Mouse (Mus musculus) hindbrain, embryonic 13.5 days (tissue): ENCODE results near the gene Ficd. TPM values are rescaled to one million over a fixed set of nuclear protein-coding genes. Genes with fewer than 3 reads are reported as not detected.

Source experiments
- ATAC-seq: fragments of 200-750 bp; cut with Nextera tagmentation; 2 replicates; pipeline ENCODE4 v1.8.0; 2017; ENCODE audit warnings: moderate TSS enrichment; ENCODE audit not compliant: low FRiP score
- H3K27ac ChIP-seq: fragments of 300-500 bp; sonication (generic); 2 replicates; pipeline ENCODE4 v1.5.1; 2015; ENCODE audit warnings: inconsistent platforms, mild to moderate bottlenecking, moderate library complexity
- H3K27me3 ChIP-seq: fragments of 300-500 bp; sonication (generic); 2 replicates; pipeline ENCODE4 v1.6.1; 2015; ENCODE audit warnings: mild to moderate bottlenecking, inconsistent platforms
- H3K36me3 ChIP-seq: fragments of 300-500 bp; sonication (generic); 2 replicates; pipeline ENCODE4 v1.6.1; 2015; ENCODE audit warnings: mild to moderate bottlenecking, inconsistent platforms
- H3K4me1 ChIP-seq: fragments of 300-500 bp; sonication (generic); replicated peaks from 2 replicates; pipeline ENCODE4 v1.6.1; 2015; ENCODE audit warnings: inconsistent platforms
- H3K4me2 ChIP-seq: fragments of 300-500 bp; sonication (generic); 2 replicates; pipeline ENCODE4 v1.6.1; 2015; ENCODE audit warnings: inconsistent platforms, mild to moderate bottlenecking, moderate library complexity
- H3K4me3 ChIP-seq: fragments of 300-500 bp; sonication (generic); 2 replicates; pipeline ENCODE4 v1.5.1; 2015; ENCODE audit warnings: mild to moderate bottlenecking, inconsistent platforms
- H3K9ac ChIP-seq: fragments of 300-500 bp; sonication (generic); 2 replicates; pipeline ENCODE4 v1.6.1; 2015; ENCODE audit warnings: mild to moderate bottlenecking, inconsistent platforms
- H3K9me3 ChIP-seq: fragments of 300-500 bp; sonication (generic); 2 replicates; pipeline ENCODE4 v1.6.1; 2016; ENCODE audit warnings: inconsistent platforms
- WGBS: fragments of 180-500 bp; shearing (Covaris S2); methylation state at CpG from one replicate; pipeline ENCODE4 v1.1.7; 2015; 5-methylcytosine and 5-hydroxymethylcytosine counted together
- polyA plus RNA-seq: library from polyadenylated mRNA; unstranded; fragments of >200 nt; fragmentation: Nextera tagmentation; extraction: Ambion mirVana; gene quantifications from 2 replicates; pipeline ENCODE4 v1.2.1, GENCODE M21; 2015

The Ficd gene
- polyA plus RNA-seq = 8.0 and 8.2 TPM in 2 replicates

DNA sequence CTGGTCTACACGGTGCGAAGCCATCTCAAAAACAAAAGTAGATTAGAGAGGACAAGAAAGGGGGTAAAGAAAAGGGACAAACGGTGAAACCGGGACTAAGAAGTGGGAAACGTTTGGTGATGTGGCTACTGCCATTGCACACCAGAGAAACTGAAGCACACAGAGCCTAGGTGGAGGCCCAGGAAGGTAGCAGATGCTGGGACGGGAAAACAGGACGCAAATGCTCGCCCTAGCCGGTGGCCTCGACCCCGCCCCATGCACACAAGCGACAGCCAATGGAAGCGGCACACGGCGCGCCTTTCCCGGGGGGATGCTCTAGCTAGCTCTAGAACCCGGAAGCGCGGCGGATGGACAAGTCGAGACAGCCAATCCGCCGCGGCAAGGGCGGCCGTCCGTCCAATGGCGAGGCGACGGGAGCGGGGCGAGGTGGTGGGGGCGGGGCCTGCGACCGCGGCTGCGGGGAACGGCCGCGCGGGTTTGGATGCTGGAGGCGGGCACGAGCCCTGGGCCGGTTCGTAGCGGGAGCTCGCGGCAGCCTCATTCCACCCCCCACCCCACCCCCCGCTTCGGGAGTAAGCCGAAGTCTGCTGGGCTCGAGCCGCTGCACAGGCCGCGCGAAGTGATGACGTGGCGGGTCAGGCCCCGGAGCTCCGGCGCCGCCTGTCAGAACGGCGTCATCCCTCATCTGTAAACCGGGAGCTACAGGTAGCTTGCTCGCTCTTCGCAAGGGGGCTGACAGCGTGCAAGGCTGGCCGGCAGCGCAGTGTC lies at the start of gene Ficd:
Gene Ficd (plus strand): TSS at position 459 of the 768 bp plus-strand sequence.
- H3K4me1 ChIP-seq = peaks cover 28% of the 10 kb centered on the region
- peak within 1 kb of the TSS; percentile 97 for H3K27ac ChIP-seq
- H3K36me3 ChIP-seq = peaks cover 29% of the 10 kb centered on the region
- peak; percentile 97 for ATAC-seq
- H3K9me3 ChIP-seq = no peaks in the 10 kb centered on the region
- peak within 1 kb of the TSS; percentile 63 for H3K4me3 ChIP-seq
- peak within 1 kb of the TSS; percentile 78 for H3K4me2 ChIP-seq
- H3K27me3 ChIP-seq = no peaks in the 10 kb centered on the region
- H3K9ac ChIP-seq = peak within 1 kb of the TSS; percentile 76
- under 1% methylated on average over 70 of the region's 71 CpGs for WGBS

GRCm38 (mm10) chr5:113687514-113687913 lies 48.1 kb upstream of the Ficd start:
- Histone ChIP-seq H3K4me2 (no peak overlapping the region), H3K27me3 (no peaks in the 10 kb centered on the region), H3K4me3 (no peak overlapping the region), H3K9ac (no peak overlapping the region), H3K4me1 (peaks cover 37% of the 10 kb centered on the region), H3K27ac (no peak overlapping the region), H3K9me3 (no peaks in the 10 kb centered on the region), H3K36me3 (no peaks in the 10 kb centered on the region)
- 82% methylated on average over 5 of the region's 5 CpGs for WGBS
- no peak for ATAC-seq

- WGBS = 34% methylated on average over 15 of the region's 15 CpGs
- peak overlapping the region; percentile 22; the same call in 1 of the 2 replicates for H3K4me2 ChIP-seq
- no peaks in the 10 kb centered on the region for H3K36me3 ChIP-seq
- 0 out of 2 replicates have a peak, but pooled peaks cover 4% of the 10 kb centered on the region for H3K27me3 ChIP-seq
- ATAC-seq = peak; percentile 62
- H3K9ac ChIP-seq = no peak overlapping the region
- peaks cover 37% of the 10 kb centered on the region for H3K4me1 ChIP-seq
- H3K9me3 ChIP-seq = no peaks in the 10 kb centered on the region
- H3K27ac ChIP-seq = peak overlapping the region; percentile 53
- H3K4me3 ChIP-seq = no peak overlapping the region
Observed at GRCm38 (mm10) chr5:113690069-113690548, 45.5 kb upstream of the Ficd start.

DNA sequence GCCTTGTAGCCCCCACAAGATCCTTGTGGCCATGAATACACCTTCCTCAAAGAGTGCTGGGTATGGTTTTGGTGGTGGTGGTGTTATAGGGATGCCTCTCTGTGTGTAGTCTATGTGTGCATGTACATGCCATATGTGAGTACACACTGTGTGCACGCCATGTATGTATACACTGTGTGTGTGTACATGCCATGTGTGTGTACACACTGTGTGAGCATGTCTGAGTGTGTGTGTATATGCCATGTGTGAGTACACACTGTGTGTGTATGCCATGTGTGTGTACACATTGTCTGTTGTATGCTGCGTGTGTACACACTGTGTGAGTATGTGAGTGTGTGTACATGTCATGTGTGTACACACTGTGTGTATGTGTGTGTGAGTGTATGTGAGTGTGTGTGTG lies 44.7 kb upstream of the Ficd start:
- Histone ChIP-seq H3K27ac (peak overlapping the region; percentile 53), H3K9ac (no peak overlapping the region), H3K4me2 (no peak overlapping the region), H3K36me3 (no peaks in the 10 kb centered on the region), H3K4me3 (no peak overlapping the region), H3K27me3 (0 out of 2 replicates have a peak, but pooled peaks cover 5% of the 10 kb centered on the region), H3K4me1 (peaks cover 38% of the 10 kb centered on the region), H3K9me3 (no peaks in the 10 kb centered on the region)
- WGBS = 96% methylated on average over 2 of the region's 2 CpGs
- peak; percentile 59; the same call in 1 of the 2 replicates for ATAC-seq

DNA sequence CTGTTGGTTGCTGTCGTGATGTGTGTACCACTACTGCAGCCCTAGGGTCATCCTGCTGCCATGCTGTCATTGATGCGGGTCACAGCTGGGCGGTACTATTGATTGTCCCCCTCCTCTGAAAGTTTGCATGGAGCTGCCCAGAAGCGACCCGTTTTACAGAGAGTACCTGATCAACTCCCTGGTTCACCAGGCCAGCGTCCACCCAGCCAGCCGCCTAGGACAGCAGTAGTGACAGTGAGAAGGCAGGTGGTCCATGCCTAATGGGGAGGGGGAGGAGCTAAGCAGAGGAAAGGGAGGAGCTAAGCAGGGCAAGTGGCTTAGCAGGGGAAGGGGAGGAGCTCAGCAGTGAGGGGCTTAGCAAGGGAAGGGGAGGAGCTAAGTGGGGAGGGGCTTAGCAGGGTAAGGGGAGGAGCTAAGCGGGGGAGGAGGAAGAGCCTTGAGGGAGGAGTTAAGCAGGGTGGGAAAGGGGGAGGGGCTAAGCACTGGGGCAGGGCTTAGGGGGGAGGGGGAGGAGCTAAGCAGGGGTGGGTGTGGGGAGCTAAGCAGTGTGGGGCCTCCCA lies 42.3 kb upstream of the Ficd start:
- peaks cover 37% of the 10 kb centered on the region for H3K4me1 ChIP-seq
- no peak overlapping the region for H3K4me3 ChIP-seq
- no peak overlapping the region for H3K27ac ChIP-seq
- H3K27me3 ChIP-seq = 0 out of 2 replicates have a peak, but pooled peaks cover 5% of the 10 kb centered on the region
- ATAC-seq = no peak
- H3K9me3 ChIP-seq = no peaks in the 10 kb centered on the region
- WGBS = 84% methylated on average over 8 of the region's 8 CpGs
- H3K9ac ChIP-seq = no peak overlapping the region
- no peaks in the 10 kb centered on the region for H3K36me3 ChIP-seq
- H3K4me2 ChIP-seq = no peak overlapping the region

DNA sequence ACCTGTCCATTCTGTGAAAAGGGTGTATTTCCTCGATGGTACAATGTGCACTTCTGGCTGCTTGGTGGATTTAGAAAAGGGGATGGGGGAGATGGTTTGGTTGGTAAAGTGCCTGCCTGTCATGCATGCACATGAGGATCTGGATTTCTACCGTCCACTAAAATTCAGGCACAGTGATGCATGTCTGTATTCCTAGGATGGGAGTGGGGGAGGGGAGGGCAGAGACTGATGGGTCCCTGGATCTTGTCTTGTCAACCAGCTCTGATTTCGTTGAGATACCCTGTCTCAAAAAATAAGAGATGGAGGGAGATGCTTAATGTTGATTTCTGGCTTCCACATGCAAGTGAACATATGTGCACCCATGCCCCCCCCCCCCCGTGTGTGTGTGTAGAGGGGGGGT lies 41.6 kb upstream of the Ficd start:
- ATAC-seq = no peak

GRCm38 (mm10) chr5:113694415-113694814 lies 41.2 kb upstream of the Ficd start:
- Histone ChIP-seq H3K27me3 (0 out of 2 replicates have a peak, but pooled peaks cover 5% of the 10 kb centered on the region), H3K9me3 (no peaks in the 10 kb centered on the region), H3K4me3 (no peak overlapping the region), H3K9ac (no peak overlapping the region), H3K4me1 (peaks cover 25% of the 10 kb centered on the region), H3K4me2 (no peak overlapping the region), H3K27ac (peak overlapping the region; percentile 10), H3K36me3 (no peaks in the 10 kb centered on the region)
- ATAC-seq = no peak
- 53% methylated on average over 5 of the region's 5 CpGs for WGBS

More for the DNA sequence above, 41.6 kb upstream of the Ficd start:
- WGBS = 55% methylated on average over 4 of the region's 4 CpGs
- H3K27me3 ChIP-seq = 0 out of 2 replicates have a peak, but pooled peaks cover 5% of the 10 kb centered on the region
- no peak overlapping the region for H3K4me2 ChIP-seq
- no peaks in the 10 kb centered on the region for H3K36me3 ChIP-seq
- H3K27ac ChIP-seq = peak overlapping the region; percentile 10
- H3K4me3 ChIP-seq = no peak overlapping the region
- H3K9ac ChIP-seq = no peak overlapping the region
- no peaks in the 10 kb centered on the region for H3K9me3 ChIP-seq
- H3K4me1 ChIP-seq = peaks cover 29% of the 10 kb centered on the region

DNA sequence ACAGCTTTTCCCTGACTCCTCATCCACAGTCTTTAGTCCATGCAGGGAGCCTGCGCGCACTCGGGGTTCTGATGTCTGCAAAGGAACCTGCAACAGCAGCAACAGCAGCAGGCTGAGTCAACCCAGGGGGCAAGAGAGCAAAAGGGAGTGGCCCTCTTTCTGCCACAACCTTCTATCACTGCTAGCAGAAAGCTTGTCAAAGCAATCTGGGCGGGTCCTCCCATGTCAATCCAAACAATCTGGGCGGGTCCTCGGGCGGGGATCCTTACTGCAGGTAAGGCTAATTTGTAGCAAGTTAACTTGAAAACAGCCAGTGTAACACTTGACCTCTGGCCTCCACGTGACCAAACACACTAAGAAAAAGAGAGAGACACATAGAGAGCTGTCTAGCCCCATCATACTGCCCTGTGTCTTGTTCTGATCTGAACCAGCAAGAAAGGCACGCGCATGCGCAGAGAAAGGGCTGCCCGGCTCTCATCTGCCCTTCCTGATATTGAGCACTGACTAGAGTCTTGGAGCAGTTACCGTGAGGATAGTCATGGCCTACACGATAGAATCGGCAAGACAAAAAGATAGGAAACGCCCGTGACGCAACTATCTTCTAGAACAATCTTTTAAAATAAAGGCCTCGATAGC lies 35.1 kb upstream of the Ficd start:
- ATAC-seq = no peak
- WGBS = 79% methylated on average over 19 of the region's 19 CpGs
- no peaks in the 10 kb centered on the region for H3K36me3 ChIP-seq

GRCm38 (mm10) chr5:113703803-113704585 lies 31.6 kb upstream of the Ficd start:
- Histone ChIP-seq H3K4me2 (no peak overlapping the region), H3K4me3 (no peak overlapping the region), H3K4me1 (peaks cover 24% of the 10 kb centered on the region), H3K36me3 (no peaks in the 10 kb centered on the region), H3K27me3 (no peaks in the 10 kb centered on the region), H3K9me3 (no peaks in the 10 kb centered on the region), H3K27ac (peak overlapping the region; percentile 85), H3K9ac (no peak overlapping the region)
- WGBS = 34% methylated on average over 21 of the region's 21 CpGs
- 0 out of 2 replicates have a peak, but pooled peaks have one; percentile 39 for ATAC-seq

More for the DNA sequence above, 35.1 kb upstream of the Ficd start:
- Histone ChIP-seq H3K9me3 (no peaks in the 10 kb centered on the region), H3K4me1 (peaks cover 24% of the 10 kb centered on the region), H3K4me2 (no peak overlapping the region), H3K27ac (no peak overlapping the region), H3K9ac (no peak overlapping the region), H3K27me3 (no peaks in the 10 kb centered on the region), H3K4me3 (no peak overlapping the region)

- Histone ChIP-seq H3K4me2 (no peak overlapping the region), H3K4me1 (peaks cover 23% of the 10 kb centered on the region), H3K27me3 (0 out of 2 replicates have a peak, but pooled peaks cover 4% of the 10 kb centered on the region), H3K27ac (no peak overlapping the region), H3K9me3 (no peaks in the 10 kb centered on the region), H3K9ac (no peak overlapping the region), H3K36me3 (no peaks in the 10 kb centered on the region), H3K4me3 (no peak overlapping the region)
- ATAC-seq = no peak
- 78% methylated on average over 2 of the region's 2 CpGs for WGBS
Observed at GRCm38 (mm10) chr5:113712861-113713260, 22.7 kb upstream of the Ficd start.

- peak overlapping the region; percentile 91 for H3K27ac ChIP-seq
- H3K4me2 ChIP-seq = peak overlapping the region; percentile 31
- WGBS = 6% methylated on average over 12 of the region's 12 CpGs
- H3K4me3 ChIP-seq = no peak overlapping the region
- H3K27me3 ChIP-seq = no peaks in the 10 kb centered on the region
- peak; percentile 89 for ATAC-seq
- peaks cover 43% of the 10 kb centered on the region for H3K4me1 ChIP-seq
- H3K9me3 ChIP-seq = no peaks in the 10 kb centered on the region
- 0 out of 2 replicates have a peak overlapping the region, but pooled peaks have one; percentile 46 for H3K9ac ChIP-seq
- no peaks in the 10 kb centered on the region for H3K36me3 ChIP-seq
Observed at GRCm38 (mm10) chr5:113716581-113717388, 18.8 kb upstream of the Ficd start.
